In the genomic region with DNA sequence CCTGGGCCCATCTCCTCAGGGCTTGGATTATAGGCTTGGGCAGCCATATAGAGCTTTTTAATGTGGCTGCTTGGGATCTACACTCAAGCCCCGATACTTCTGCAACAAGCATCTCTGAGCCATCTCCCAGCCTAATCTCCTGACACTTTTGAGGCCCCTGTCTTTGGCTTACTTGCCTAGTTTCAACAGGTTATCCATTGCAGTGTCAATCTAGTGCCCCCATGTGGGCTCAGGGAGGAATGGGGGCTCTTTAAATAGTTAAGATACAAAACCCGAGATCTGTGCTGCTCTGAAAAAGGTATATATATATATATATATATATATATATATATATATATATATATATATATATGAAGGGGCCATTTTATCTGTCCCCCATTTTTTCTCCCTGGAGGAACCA, we compare ENCODE assay signal across 15 mouse cellular contexts.
DNase-seq lines count a peak whose midpoint lies in the region; ATAC-seq and TF ChIP-seq lines count a peak whose summit lies in the region.
"Had no signal": no experiment of that assay in that cellular context is flagged by ENCODE, and none has a peak within 500 bp of the region (broad histone marks: within the 10 kb centered on the region; RNA-seq: fewer than 3 reads in every experiment).

No protein-coding gene starts in this region.

- no peaks in the 10 kb centered on the region for H3K4me1 ChIP-seq in heart, postnatal 0 days (ENCODE audit: control insufficient read depth, insufficient read depth)
- H3K4me1 ChIP-seq in heart, embryonic 11.5 days (ENCODE audit: control insufficient read depth, insufficient read depth, low read length), result no peaks in the 10 kb centered on the region
- no peaks in the 10 kb centered on the region for H3K4me1 ChIP-seq in midbrain, postnatal 0 days (ENCODE audit: insufficient read depth, low read length)
- no peaks in the 10 kb centered on the region for H3K4me1 ChIP-seq in midbrain, embryonic 11.5 days (ENCODE audit: control insufficient read depth, insufficient read depth, low read length)
- no peaks in the 10 kb centered on the region for H3K4me1 ChIP-seq in stomach, postnatal 0 days (replicated peaks; ENCODE audit: control insufficient read depth, insufficient read depth)

- no peaks in the 10 kb centered on the region for H3K27me3 ChIP-seq in heart, postnatal 0 days (ENCODE audit: control insufficient read depth, insufficient read depth, low read length)
- no peaks in the 10 kb centered on the region for H3K27me3 ChIP-seq in heart, embryonic 11.5 days (ENCODE audit: control insufficient read depth, insufficient read depth, low read length)
- no peaks in the 10 kb centered on the region for H3K27me3 ChIP-seq in midbrain, postnatal 0 days (ENCODE audit: insufficient read depth, low read length)
- H3K27me3 ChIP-seq in midbrain, embryonic 11.5 days (ENCODE audit: control insufficient read depth, insufficient read depth, low read length), result no peaks in the 10 kb centered on the region
- H3K27me3 ChIP-seq in stomach, postnatal 0 days (ENCODE audit: control insufficient read depth, insufficient read depth, low read length), result no peaks in the 10 kb centered on the region

- H3K36me3 ChIP-seq in heart, postnatal 0 days (replicated peaks; ENCODE audit: control insufficient read depth, insufficient read depth, low read length), result no peaks in the 10 kb centered on the region
- H3K36me3 ChIP-seq in heart, embryonic 11.5 days (ENCODE audit: control insufficient read depth, insufficient read depth, low read length), result no peaks in the 10 kb centered on the region
- H3K36me3 ChIP-seq in midbrain, postnatal 0 days (ENCODE audit: insufficient read depth, low read length), result no peaks in the 10 kb centered on the region
- no peaks in the 10 kb centered on the region for H3K36me3 ChIP-seq in midbrain, embryonic 11.5 days (ENCODE audit: control insufficient read depth, insufficient read depth, low read length)
- H3K36me3 ChIP-seq in stomach, postnatal 0 days (ENCODE audit: control insufficient read depth, insufficient read depth, low read length), result no peaks in the 10 kb centered on the region

- no peak overlapping the region for H3K27ac ChIP-seq in heart, postnatal 0 days (ENCODE audit: low read depth)
- no peak overlapping the region for H3K27ac ChIP-seq in heart, embryonic 11.5 days (ENCODE audit: low read depth, low read length)
- no peak overlapping the region for H3K27ac ChIP-seq in midbrain, postnatal 0 days (ENCODE audit: low read depth, low read length)
- no peak overlapping the region for H3K27ac ChIP-seq in midbrain, embryonic 11.5 days (ENCODE audit: low read depth, low read length)
- no peak overlapping the region for H3K27ac ChIP-seq in stomach, postnatal 0 days (replicated peaks)

- no peak overlapping the region for H3K9ac ChIP-seq in heart, postnatal 0 days (replicated peaks; ENCODE audit: low read depth, low read length)
- no peak overlapping the region for H3K9ac ChIP-seq in heart, embryonic 11.5 days (ENCODE audit: low read depth, low read length)
- no peak overlapping the region for H3K9ac ChIP-seq in midbrain, postnatal 0 days (replicated peaks; ENCODE audit: low read length, poor library complexity, severe bottlenecking)
- H3K9ac ChIP-seq in midbrain, embryonic 11.5 days (ENCODE audit: low read length), result no peak overlapping the region
- H3K9ac ChIP-seq in stomach, postnatal 0 days (ENCODE audit: low read length), result no peak overlapping the region

- 39% methylated on average over 2 of the region's 2 CpGs for WGBS in heart, postnatal 0 days
- 42% methylated on average over 2 of the region's 2 CpGs for WGBS in heart, embryonic 11.5 days (ENCODE audit: insufficient replicate concordance)
- 41% methylated on average over 2 of the region's 2 CpGs for WGBS in midbrain, postnatal 0 days
- 33% methylated on average over 2 of the region's 2 CpGs for WGBS in midbrain, embryonic 11.5 days
- 52% methylated on average over 2 of the region's 2 CpGs for WGBS in stomach, postnatal 0 days

- H3K4me3 ChIP-seq in heart, postnatal 0 days (ENCODE audit: low read depth, low read length), result no peak overlapping the region
- no peak overlapping the region for H3K4me3 ChIP-seq in heart, embryonic 11.5 days (ENCODE audit: low read depth, low read length)
- H3K4me3 ChIP-seq in midbrain, postnatal 0 days (ENCODE audit: low read depth, low read length), result no peak overlapping the region
- H3K4me3 ChIP-seq in midbrain, embryonic 11.5 days (ENCODE audit: low read depth, low read length), result no peak overlapping the region
- H3K4me3 ChIP-seq in stomach, postnatal 0 days (ENCODE audit: low read depth, low read length), result no peak overlapping the region

- TF ChIP-seq CTCF in heart, postnatal 0 days (IDR thresholded peaks at IDR 0.05; ENCODE audit: low read depth), result peak; percentile 21; the same call in 1 of the 2 replicates
- peak; percentile 43 for TF ChIP-seq CTCF in midbrain, postnatal 0 days (IDR thresholded peaks at IDR 0.05)
- peak; percentile 52 for TF ChIP-seq CTCF in stomach, postnatal 0 days (IDR thresholded peaks at IDR 0.05; ENCODE audit: low read depth)

- DNase-seq in heart, postnatal 0 days (ENCODE audit: low spot score), result no peak
- DNase-seq in midbrain, postnatal 0 days (ENCODE audit: low spot score), result no peak
- no peak for DNase-seq in midbrain, embryonic 11.5 days (ENCODE audit: low spot score, missing footprints)
- DNase-seq in embryo, embryonic 10.5 days (ENCODE audit: low spot score), result peak; percentile 52
- DNase-seq in stomach, postnatal 0 days (ENCODE audit: low spot score), result no peak
- DNase-seq in adrenal gland, postnatal 4 days (ENCODE audit: low spot score in 2 of 2), result no peak
- DNase-seq in kidney, postnatal 36 days, result no peak
- DNase-seq: cerebellum, adult 8-10 months; heart, postnatal 10 days; lung, postnatal 4 days; right cerebral cortex, postnatal 4 days; thymus, postnatal 4 days had no signal

- ATAC-seq in heart, postnatal 0 days (ENCODE audit: insufficient read depth, low read depth), result no peak
- ATAC-seq in heart, embryonic 11.5 days (replicated peaks; ENCODE audit: insufficient number of reproducible peaks, low FRiP score, low TSS enrichment), result no peak
- ATAC-seq in midbrain, postnatal 0 days (ENCODE audit: low FRiP score), result no peak
- no peak for ATAC-seq in midbrain, embryonic 11.5 days (ENCODE audit: low FRiP score)
- ATAC-seq in stomach, postnatal 0 days (ENCODE audit: low FRiP score, low TSS enrichment), result no peak
- ATAC-seq: forebrain, embryonic 16.5 days; inflammation-experienced regulatory T-cells, adult 6 months had no signal

- no peak for TF ChIP-seq EP300 in heart, postnatal 0 days (IDR thresholded peaks at IDR 0.05; ENCODE audit: low read depth)
- TF ChIP-seq EP300 in stomach, postnatal 0 days (optimal IDR thresholded peaks at IDR 0.05), result no peak

- H3K9me3 ChIP-seq in heart, postnatal 0 days (replicated peaks; ENCODE audit: control insufficient read depth, low read length), result no peaks in the 10 kb centered on the region
- no peaks in the 10 kb centered on the region for H3K9me3 ChIP-seq in heart, embryonic 11.5 days (replicated peaks; ENCODE audit: control insufficient read depth, low read length)
- no peaks in the 10 kb centered on the region for H3K9me3 ChIP-seq in midbrain, postnatal 0 days (ENCODE audit: low read length)
- H3K9me3 ChIP-seq in midbrain, embryonic 11.5 days (ENCODE audit: control insufficient read depth, low read length), result no peaks in the 10 kb centered on the region
- H3K9me3 ChIP-seq in stomach, postnatal 0 days (ENCODE audit: control insufficient read depth, low read length), result no peaks in the 10 kb centered on the region

- no peak overlapping the region for H3K4me2 ChIP-seq in heart, postnatal 0 days (ENCODE audit: low read depth, low read length)
- H3K4me2 ChIP-seq in heart, embryonic 11.5 days, result no peak overlapping the region
- no peak overlapping the region for H3K4me2 ChIP-seq in midbrain, postnatal 0 days (ENCODE audit: low read depth, low read length, poor library complexity, severe bottlenecking)
- no peak overlapping the region for H3K4me2 ChIP-seq in midbrain, embryonic 11.5 days
- no peak overlapping the region for H3K4me2 ChIP-seq in stomach, postnatal 0 days (replicated peaks; ENCODE audit: low read depth)
